22 mouse cellular contexts compared by ENCODE assay signal in the genomic region with DNA sequence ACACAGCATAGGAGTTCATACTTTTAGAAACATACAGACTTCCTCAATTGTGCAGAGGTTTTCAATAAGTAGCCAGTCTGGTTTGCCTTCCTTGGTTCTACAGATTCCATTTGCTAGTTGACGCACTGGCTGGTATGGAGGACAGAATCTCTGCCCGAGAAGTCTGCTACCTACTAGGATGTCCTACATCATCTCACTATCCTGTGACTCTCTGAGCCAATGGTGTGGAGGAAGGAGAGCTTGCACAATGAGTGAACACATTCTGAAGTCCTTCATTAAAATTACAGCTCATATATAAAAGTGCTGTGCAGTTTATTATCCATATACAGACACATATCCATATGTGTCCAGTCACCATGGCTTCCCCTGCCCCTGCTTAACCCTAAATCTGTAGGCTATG. TPM values are rescaled to one million over a fixed set of nuclear protein-coding genes. Genes with fewer than 3 reads are reported as not detected.
DNase-seq lines count a peak whose midpoint lies in the region; ATAC-seq lines count a peak whose summit lies in the region.
"Had no signal": no experiment of that assay in that cellular context is flagged by ENCODE, and none has a peak within 500 bp of the region (broad histone marks: within the 10 kb centered on the region; RNA-seq: fewer than 3 reads in every experiment).

No protein-coding gene starts in this region.

- no peak for ATAC-seq in embryonic facial prominence, embryonic 13.5 days (ENCODE audit: insufficient number of reproducible peaks, insufficient read depth, low FRiP score, low TSS enrichment, low read depth)
- ATAC-seq in granulocyte monocyte progenitor cell, adult 5-6 weeks (replicated peaks; ENCODE audit: poor library complexity, severe bottlenecking): peak; percentile 57
- peak; percentile 64 for ATAC-seq in megakaryocyte, adult 5-6 weeks (ENCODE audit: poor library complexity, severe bottlenecking)
- ATAC-seq in megakaryocyte progenitor cell, adult 5-6 weeks (replicated peaks; ENCODE audit: poor library complexity): peak; percentile 54
- ATAC-seq: activated CD4-positive, CD25-positive, alpha-beta regulatory T cell, adult 4 months; CD4-positive, CD25-positive, alpha-beta regulatory T cell, adult 4 months; Patski had no signal

- H3K4me3 ChIP-seq in embryonic facial prominence, embryonic 13.5 days: no peak overlapping the region
- no peak overlapping the region for H3K4me3 ChIP-seq in embryonic facial prominence, embryonic 10.5 days

- 0 out of 2 replicates have a peak overlapping the region, but pooled peaks have one; percentile 16 for H3K27ac ChIP-seq in embryonic facial prominence, embryonic 13.5 days
- no peak overlapping the region for H3K27ac ChIP-seq in embryonic facial prominence, embryonic 10.5 days (replicated peaks)

- H3K4me2 ChIP-seq in embryonic facial prominence, embryonic 13.5 days: no peak overlapping the region

- peaks cover under 1% of the 10 kb centered on the region for H3K36me3 ChIP-seq in embryonic facial prominence, embryonic 13.5 days
- H3K36me3 ChIP-seq in embryonic facial prominence, embryonic 10.5 days (replicated peaks): peaks cover 21% of the 10 kb centered on the region
- H3K36me3 ChIP-seq: G1E had no signal

- peaks cover 11% of the 10 kb centered on the region for H3K4me1 ChIP-seq in embryonic facial prominence, embryonic 13.5 days
- peaks cover 10% of the 10 kb centered on the region for H3K4me1 ChIP-seq in embryonic facial prominence, embryonic 10.5 days

- no peak for DNase-seq in embryonic facial prominence, embryonic 10.5 days (ENCODE audit: low spot score)
- no peak for DNase-seq in cerebellum, adult 11-12 months
- DNase-seq in embryo, embryonic 10.5 days (ENCODE audit: low spot score): no peak
- no peak for DNase-seq in gastrocnemius, adult 8-10 months (ENCODE audit: low spot score in 2 of 2)
- DNase-seq: adrenal gland, adult 2 months; adrenal gland, adult 8-10 months; adrenal gland, postnatal 10 days; adrenal gland, postnatal 14 days; adrenal gland, postnatal 25 days; adrenal gland, postnatal 36 days; B cell, adult 2 months; cerebellum, adult 11 months; cerebellum, adult 18-20 months had no signal

- no peaks in the 10 kb centered on the region for H3K27me3 ChIP-seq in embryonic facial prominence, embryonic 13.5 days
- H3K27me3 ChIP-seq in embryonic facial prominence, embryonic 10.5 days (replicated peaks; ENCODE audit: low read depth, poor library complexity, severe bottlenecking): no peaks in the 10 kb centered on the region
- H3K27me3 ChIP-seq: CH12.LX had no signal

- WGBS in embryonic facial prominence, embryonic 13.5 days: 82% methylated on average over 2 of the region's 2 CpGs
- 92% methylated on average over 2 of the region's 2 CpGs for WGBS in embryonic facial prominence, embryonic 10.5 days

- no peak overlapping the region for H3K9ac ChIP-seq in embryonic facial prominence, embryonic 13.5 days

- H3K9me3 ChIP-seq in embryonic facial prominence, embryonic 13.5 days: no peaks in the 10 kb centered on the region
- no peaks in the 10 kb centered on the region for H3K9me3 ChIP-seq in embryonic facial prominence, embryonic 10.5 days

RNA-seq across cellular contexts. Expression of gene Satb1, which starts 45.1 kb away (rescaled TPM):
- 18.0 and 20.2 TPM in 2 replicates for polyA plus RNA-seq in embryonic facial prominence, embryonic 13.5 days (2015; fragmentation: Nextera tagmentation; extraction: Ambion mirVana)
- 16.3 TPM in 2 replicates for polyA plus RNA-seq in embryonic facial prominence, embryonic 10.5 days (2016; fragmentation: Nextera tagmentation; extraction: Ambion mirVana)
- 33.7 and 43.3 TPM in 2 replicates for total RNA-seq in granulocyte monocyte progenitor cell, adult 5-6 weeks (2014; fragmentation: Nextera tagmentation)
- total RNA-seq in granulocyte monocyte progenitor cell, adult 5-6 weeks (2017): 12.1 and 16.2 TPM in 2 replicates
- total RNA-seq in megakaryocyte, adult 5-6 weeks (2015): 21.9 and 25.3 TPM in 2 replicates
- total RNA-seq in megakaryocyte, adult 5-6 weeks (2017): 8.7 and 15.9 TPM in 2 replicates
- total RNA-seq in megakaryocyte progenitor cell, adult 5-6 weeks (2015): 31.2 and 35.1 TPM in 2 replicates
- total RNA-seq in megakaryocyte progenitor cell, adult 5-6 weeks (2017): 21.8 and 22.1 TPM in 2 replicates
- total RNA-seq in gastrocnemius, adult 8-10 months (2022): 100 to 1,000 TPM in 1 of 4 experiments, 10 to 100 TPM in 3; 69.8 to 101 (median 87.3) TPM
- total RNA-seq: CH12.LX had no signal
- polyA plus RNA-seq: G1E had no signal
